Mouse (Mus musculus) forebrain, embryonic 16.5 days (tissue): ENCODE results near the gene Hivep3. TPM values are rescaled to one million over a fixed set of nuclear protein-coding genes. Genes with fewer than 3 reads are reported as not detected.

Experiments used
- ATAC-seq: fragments of 200-750 bp; cut with Nextera tagmentation; 2 replicates; pipeline ENCODE4 v1.8.0; 2017; ENCODE audit warnings: mild to moderate bottlenecking, moderate library complexity
- H3K27ac ChIP-seq: fragments of 300-500 bp; sonication (generic); 2 replicates; pipeline ENCODE4 v1.5.1; 2014; ENCODE audit warnings: low read length, control low read depth
- H3K27me3 ChIP-seq: fragments of 300-500 bp; sonication (generic); replicated peaks from 2 replicates; pipeline ENCODE4 v1.6.1; 2014; ENCODE audit warnings: low read length; ENCODE audit not compliant: control insufficient read depth, insufficient read depth
- H3K36me3 ChIP-seq: fragments of 300-500 bp; sonication (generic); 2 replicates; pipeline ENCODE4 v1.6.1; 2014; ENCODE audit not compliant: control insufficient read depth, insufficient read depth
- H3K4me1 ChIP-seq: fragments of 300-500 bp; sonication (generic); replicated peaks from 2 replicates; pipeline ENCODE4 v1.6.1; 2014; ENCODE audit warnings: low read length; ENCODE audit not compliant: control insufficient read depth, insufficient read depth
- H3K4me2 ChIP-seq: fragments of 300-500 bp; sonication (generic); 2 replicates; pipeline ENCODE4 v1.6.1; 2014; ENCODE audit warnings: mild to moderate bottlenecking, low read length, control low read depth
- H3K4me3 ChIP-seq: fragments of 300-500 bp; sonication (generic); replicated peaks from 2 replicates; pipeline ENCODE4 v1.5.1; 2014; ENCODE audit warnings: mild to moderate bottlenecking, low read length, control low read depth
- H3K9ac ChIP-seq: fragments of 300-500 bp; sonication (generic); replicated peaks from 2 replicates; pipeline ENCODE4 v1.6.1; 2014; ENCODE audit warnings: low read depth, low read length, control low read depth
- H3K9me3 ChIP-seq: fragments of 300-500 bp; sonication (generic); 2 replicates; pipeline ENCODE4 v1.6.1; 2016; ENCODE audit warnings: low read length; ENCODE audit not compliant: control insufficient read depth
- WGBS: fragments of 180-500 bp; shearing (Covaris S2); extraction: QIAGEN DNeasy Blood & Tissue Kit; methylation state at CpG from one replicate; pipeline ENCODE4 v1.1.7; 2014; 5-methylcytosine and 5-hydroxymethylcytosine counted together
- polyA plus RNA-seq: library from polyadenylated mRNA; unstranded; fragments of >200 nt; fragmentation: Nextera tagmentation; extraction: Ambion mirVana; gene quantifications from 2 replicates; pipeline ENCODE4 v1.2.1, GENCODE M21; 2015

The Hivep3 gene
- polyA plus RNA-seq, 1 experiment from 2014 or later, result 26.4 TPM

GRCm38 (mm10) chr4:119845596-119846161 lies 112.1 kb downstream of the Hivep3 start:
- no peaks in the 10 kb centered on the region for H3K27me3 ChIP-seq
- no peaks in the 10 kb centered on the region for H3K9me3 ChIP-seq
- H3K36me3 ChIP-seq, result no peaks in the 10 kb centered on the region
- ATAC-seq, result no peak
- H3K9ac ChIP-seq, result no peak overlapping the region
- H3K4me1 ChIP-seq, result no peaks in the 10 kb centered on the region
- H3K4me3 ChIP-seq, result no peak overlapping the region
- WGBS, result 62% methylated on average over 3 of the region's 3 CpGs
- H3K4me2 ChIP-seq, result no peak overlapping the region
- no peak overlapping the region for H3K27ac ChIP-seq

GRCm38 (mm10) chr4:119852483-119852882 lies 118.9 kb downstream of the Hivep3 start:
- Histone ChIP-seq H3K27me3 (no peaks in the 10 kb centered on the region), H3K27ac (no peak overlapping the region), H3K9me3 (no peaks in the 10 kb centered on the region), H3K4me2 (no peak overlapping the region), H3K4me1 (peaks cover 7% of the 10 kb centered on the region), H3K9ac (no peak overlapping the region), H3K36me3 (no peaks in the 10 kb centered on the region), H3K4me3 (no peak overlapping the region)
- 62% methylated on average over 8 of the region's 8 CpGs for WGBS
- ATAC-seq, result no peak

GRCm38 (mm10) chr4:119854307-119855144 lies 120.9 kb downstream of the Hivep3 start:
- peak; percentile 45; the same call in 1 of the 2 replicates for ATAC-seq
- Histone ChIP-seq H3K4me1 (peaks cover 7% of the 10 kb centered on the region), H3K27ac (peak overlapping the region; percentile 21; the same call in 1 of the 2 replicates)

GRCm38 (mm10) chr4:119859454-119859853 lies 125.9 kb downstream of the Hivep3 start:
- peaks cover 4% of the 10 kb centered on the region for H3K4me1 ChIP-seq
- H3K4me2 ChIP-seq, result no peak overlapping the region
- no peak for ATAC-seq
- no peaks in the 10 kb centered on the region for H3K9me3 ChIP-seq
- H3K27me3 ChIP-seq, result no peaks in the 10 kb centered on the region
- 79% methylated on average over 4 of the region's 4 CpGs for WGBS
- no peaks in the 10 kb centered on the region for H3K36me3 ChIP-seq
- no peak overlapping the region for H3K4me3 ChIP-seq
- no peak overlapping the region for H3K9ac ChIP-seq
- H3K27ac ChIP-seq, result no peak overlapping the region

More at GRCm38 (mm10) chr4:119854307-119855144, 120.9 kb downstream of the Hivep3 start:
- Histone ChIP-seq H3K36me3 (no peaks in the 10 kb centered on the region), H3K27me3 (no peaks in the 10 kb centered on the region), H3K9me3 (no peaks in the 10 kb centered on the region), H3K4me2 (no peak overlapping the region), H3K9ac (no peak overlapping the region), H3K4me3 (no peak overlapping the region)
- 67% methylated on average over 9 of the region's 9 CpGs for WGBS

GRCm38 (mm10) chr4:119861001-119861400 lies 127.4 kb downstream of the Hivep3 start:
- no peak overlapping the region for H3K27ac ChIP-seq
- no peaks in the 10 kb centered on the region for H3K9me3 ChIP-seq
- no peak; the same call in 1 of the 2 replicates for ATAC-seq
- H3K4me2 ChIP-seq, result no peak overlapping the region
- H3K4me1 ChIP-seq, result peaks cover 2% of the 10 kb centered on the region; the same call in 1 of the 2 replicates
- 55% methylated on average over 4 of the region's 4 CpGs for WGBS
- no peak overlapping the region for H3K4me3 ChIP-seq
- no peaks in the 10 kb centered on the region for H3K27me3 ChIP-seq
- H3K36me3 ChIP-seq, result no peaks in the 10 kb centered on the region
- no peak overlapping the region for H3K9ac ChIP-seq

- Histone ChIP-seq H3K9me3 (no peaks in the 10 kb centered on the region), H3K9ac (no peak overlapping the region), H3K4me2 (no peak overlapping the region), H3K27me3 (no peaks in the 10 kb centered on the region), H3K27ac (no peak overlapping the region), H3K4me1 (peaks cover 6% of the 10 kb centered on the region; the same call in 1 of the 2 replicates), H3K4me3 (no peak overlapping the region), H3K36me3 (no peaks in the 10 kb centered on the region)
- ATAC-seq, result no peak
- WGBS, result 75% methylated on average over 3 of the region's 3 CpGs
Measured at GRCm38 (mm10) chr4:119865827-119866455, 132.4 kb downstream of the Hivep3 start.

GRCm38 (mm10) chr4:119867132-119867531 lies 133.5 kb downstream of the Hivep3 start:
- WGBS, result 94% methylated on average over 3 of the region's 3 CpGs
- ATAC-seq, result no peak

GRCm38 (mm10) chr4:119870411-119870810 lies 136.8 kb downstream of the Hivep3 start:
- WGBS, result 85% methylated on average over 6 of the region's 6 CpGs
- no peak overlapping the region for H3K27ac ChIP-seq
- no peak overlapping the region for H3K4me3 ChIP-seq
- H3K4me1 ChIP-seq, result peaks cover 9% of the 10 kb centered on the region
- H3K27me3 ChIP-seq, result no peaks in the 10 kb centered on the region
- no peaks in the 10 kb centered on the region for H3K9me3 ChIP-seq
- no peaks in the 10 kb centered on the region for H3K36me3 ChIP-seq
- H3K9ac ChIP-seq, result no peak overlapping the region
- no peak for ATAC-seq
- H3K4me2 ChIP-seq, result no peak overlapping the region

More at GRCm38 (mm10) chr4:119867132-119867531, 133.5 kb downstream of the Hivep3 start:
- Histone ChIP-seq H3K27ac (no peak overlapping the region), H3K4me1 (peaks cover 6% of the 10 kb centered on the region; the same call in 1 of the 2 replicates), H3K36me3 (no peaks in the 10 kb centered on the region), H3K4me2 (no peak overlapping the region), H3K9me3 (no peaks in the 10 kb centered on the region), H3K27me3 (no peaks in the 10 kb centered on the region), H3K9ac (no peak overlapping the region), H3K4me3 (no peak overlapping the region)

GRCm38 (mm10) chr4:119871441-119871840 lies 137.9 kb downstream of the Hivep3 start:
- H3K27ac ChIP-seq, result no peak overlapping the region
- 79% methylated on average over 2 of the region's 2 CpGs for WGBS
- H3K36me3 ChIP-seq, result no peaks in the 10 kb centered on the region
- H3K27me3 ChIP-seq, result no peaks in the 10 kb centered on the region
- no peak overlapping the region for H3K4me2 ChIP-seq
- no peak for ATAC-seq
- H3K4me1 ChIP-seq, result peaks cover 12% of the 10 kb centered on the region
- H3K9me3 ChIP-seq, result no peaks in the 10 kb centered on the region
- no peak overlapping the region for H3K4me3 ChIP-seq
- H3K9ac ChIP-seq, result no peak overlapping the region
